Mouse (Mus musculus): ENCODE measurements around the gene Steap2. TPM values are rescaled to one million over a fixed set of nuclear protein-coding genes. Genes with fewer than 3 reads are reported as not detected.

Gene Steap2
- total and polyA plus RNA-seq, 3 experiments: not detected

DNA sequence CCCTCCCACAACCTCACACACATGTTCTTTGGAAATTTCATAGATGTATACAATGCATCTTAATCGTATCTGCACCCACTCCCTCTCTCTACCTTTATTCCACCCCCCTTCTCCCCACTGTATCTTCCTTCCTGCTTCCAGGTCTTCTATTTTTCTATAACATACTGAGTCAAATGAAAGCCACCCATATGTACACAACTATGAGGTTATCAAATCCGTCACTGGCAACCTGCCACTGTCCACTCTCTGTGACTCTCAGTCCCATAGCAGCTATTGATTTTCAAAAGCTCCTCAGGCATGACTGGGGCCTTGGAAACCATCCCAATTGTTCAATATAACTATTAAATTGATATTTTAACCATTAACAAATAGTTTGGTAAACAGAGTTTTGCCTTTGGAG lies 36.4 kb downstream of the Steap2 start:
- no peaks in the 10 kb centered on the region for H3K4me1 ChIP-seq (ENCODE audit: control insufficient read depth in 1 of 2, insufficient read depth in 2 of 2, low read length in 2 of 2)
- no peak overlapping the region for H3K9ac ChIP-seq (ENCODE audit: control insufficient read depth, low read depth, low read length, poor library complexity, severe bottlenecking)
- no peaks in the 10 kb centered on the region for H3K9me3 ChIP-seq (replicated peaks; ENCODE audit: insufficient read depth, low read length)
- no peak overlapping the region for H3K4me3 ChIP-seq (ENCODE audit: control insufficient read depth in 1 of 2, insufficient read depth in 1 of 2, low read depth in 2 of 2, low read length in 2 of 2)
- TF ChIP-seq MEF2A (IDR thresholded peaks at IDR 0.05; ENCODE audit: extremely low read depth, insufficient replicate concordance, low read depth, low read length, poor library complexity, severe bottlenecking) (no peak), ETS1 (IDR thresholded peaks at IDR 0.05; ENCODE audit: low read depth, low read length) (no peak), USF2 (IDR thresholded peaks at IDR 0.05; ENCODE audit: borderline replicate concordance in 1 of 2, insufficient read depth in 1 of 2, low read depth in 1 of 2, low read length in 2 of 2) (no peak), TAL1 (IDR thresholded peaks at IDR 0.05; ENCODE audit: low read length) (no peak), EP300 (IDR thresholded peaks at IDR 0.05; ENCODE audit: low read depth in 1 of 2, low read length in 2 of 2) (no peak), ZC3H11A (IDR thresholded peaks at IDR 0.05; ENCODE audit: low read depth, low read length) (no peak), USF1 (IDR thresholded peaks at IDR 0.05; ENCODE audit: low read depth, low read length) (no peak), RCOR1 (IDR thresholded peaks at IDR 0.05; ENCODE audit: low read depth, low read length) (no peak), ZNF384 (IDR thresholded peaks at IDR 0.05; ENCODE audit: low read depth, low read length) (no peak), RAD21 (IDR thresholded peaks at IDR 0.05; ENCODE audit: low read depth, low read length) (no peak), CHD2 (IDR thresholded peaks at IDR 0.05; ENCODE audit: low read length) (no peak), MYB (IDR thresholded peaks at IDR 0.05; ENCODE audit: low read depth, low read length) (no peak), JUND (IDR thresholded peaks at IDR 0.05; ENCODE audit: low read depth, low read length) (no peak), MAFK (IDR thresholded peaks at IDR 0.05; ENCODE audit: borderline replicate concordance, low read depth, low read length) (no peak), MAZ (IDR thresholded peaks at IDR 0.05; ENCODE audit: low read depth, low read length) (no peak), E2F4 (IDR thresholded peaks at IDR 0.05; ENCODE audit: borderline replicate concordance, low read depth, low read length) (no peak), MAX (IDR thresholded peaks at IDR 0.05; ENCODE audit: low read length) (no peak), POLR2AphosphoS5 (IDR thresholded peaks at IDR 0.05; ENCODE audit: borderline replicate concordance, low read depth, low read length) (no peak), GATA1 (IDR thresholded peaks at IDR 0.05; ENCODE audit: low read depth, low read length) (no peak)
- H3K27me3 ChIP-seq (ENCODE audit: control insufficient read depth in 1 of 2, insufficient read depth in 2 of 2, low read length in 2 of 2): no peaks in the 10 kb centered on the region
- H3K27ac ChIP-seq (ENCODE audit: control insufficient read depth, low read depth, low read length): no peak overlapping the region
- no peaks in the 10 kb centered on the region for H3K79me2 ChIP-seq (ENCODE audit: control insufficient read depth, insufficient read depth, low read length, poor library complexity)
- H3K36me3 ChIP-seq (ENCODE audit: control insufficient read depth in 1 of 2, insufficient read depth in 2 of 2, low read length in 2 of 2): no peaks in the 10 kb centered on the region
- no peak for DNase-seq (ENCODE audit: low read depth, low spot score)

DNA sequence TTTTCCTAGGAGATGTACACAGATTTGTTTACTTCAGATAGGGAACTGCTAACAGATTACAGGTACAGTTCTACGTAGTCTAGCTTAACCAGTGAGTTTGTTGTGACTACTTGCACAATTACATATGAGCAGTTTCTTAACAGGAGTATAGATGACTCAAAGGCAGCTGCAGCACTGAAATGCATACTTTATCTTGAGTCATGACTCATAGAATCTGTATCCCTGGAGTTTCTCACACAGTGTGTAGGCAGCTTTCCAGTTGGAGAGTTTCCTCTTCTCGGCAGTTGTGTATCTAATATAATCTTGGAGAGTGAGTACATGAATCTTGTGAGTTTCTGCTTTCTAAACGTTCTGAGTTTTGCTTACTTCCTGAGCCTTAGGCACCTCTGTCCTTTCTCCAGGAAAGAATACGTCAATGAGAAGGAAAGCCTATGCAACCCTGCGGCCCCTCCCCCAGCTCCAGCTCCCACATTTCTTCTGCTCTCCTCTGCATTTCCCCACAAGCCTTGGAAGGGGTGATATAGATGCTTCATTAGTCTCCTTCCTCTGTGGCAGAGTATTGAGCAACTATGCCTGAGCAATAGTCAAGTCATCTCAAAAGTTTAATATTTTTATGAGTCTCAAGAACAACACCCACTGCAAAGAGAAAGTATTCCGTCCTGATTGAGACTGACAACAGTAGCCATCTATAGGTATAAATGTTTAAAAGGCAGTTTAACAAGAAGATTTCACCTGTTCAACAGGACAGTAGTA lies 45.4 kb downstream of the Steap2 start:
- no peak overlapping the region for H3K27ac ChIP-seq (ENCODE audit: control insufficient read depth, low read depth, low read length)
- H3K36me3 ChIP-seq (ENCODE audit: control insufficient read depth in 1 of 2, insufficient read depth in 2 of 2, low read length in 2 of 2): no peaks in the 10 kb centered on the region
- TF ChIP-seq NELFE (IDR thresholded peaks at IDR 0.05; ENCODE audit: low read depth, low read length) (no peak), JUND (IDR thresholded peaks at IDR 0.05; ENCODE audit: low read depth, low read length) (no peak), EP300 (IDR thresholded peaks at IDR 0.05; ENCODE audit: low read depth in 1 of 2, low read length in 2 of 2) (no peak), MEF2A (IDR thresholded peaks at IDR 0.05; ENCODE audit: extremely low read depth, insufficient replicate concordance, low read depth, low read length, poor library complexity, severe bottlenecking) (no peak), CTCF (IDR thresholded peaks at IDR 0.05 in 2 of 3, conservative IDR thresholded peaks at IDR 0.05 in 1 of 3; ENCODE audit: control insufficient read depth in 1 of 3, insufficient read depth in 1 of 3, low read depth in 2 of 3, low read length in 3 of 3, poor library complexity in 1 of 3, severe bottlenecking in 1 of 3) (no peak), ELF1 (IDR thresholded peaks at IDR 0.05; ENCODE audit: low read depth, low read length) (no peak), POLR2AphosphoS2 (IDR thresholded peaks at IDR 0.05; ENCODE audit: low read length) (no peak), MAFK (IDR thresholded peaks at IDR 0.05; ENCODE audit: borderline replicate concordance, low read depth, low read length) (no peak), HCFC1 (IDR thresholded peaks at IDR 0.05; ENCODE audit: low read depth, low read length) (no peak)
- no peaks in the 10 kb centered on the region for H3K27me3 ChIP-seq (ENCODE audit: control insufficient read depth in 1 of 2, insufficient read depth in 2 of 2, low read length in 2 of 2)
- no peaks in the 10 kb centered on the region for H3K4me1 ChIP-seq (ENCODE audit: control insufficient read depth in 1 of 2, insufficient read depth in 2 of 2, low read length in 2 of 2)
- H3K4me3 ChIP-seq (ENCODE audit: control insufficient read depth in 1 of 2, insufficient read depth in 1 of 2, low read depth in 2 of 2, low read length in 2 of 2): no peak overlapping the region
- DNase-seq (ENCODE audit: low read depth, low spot score): no peak
- no peaks in the 10 kb centered on the region for H3K9me3 ChIP-seq (replicated peaks; ENCODE audit: insufficient read depth, low read length)
- H3K79me2 ChIP-seq (ENCODE audit: control insufficient read depth, insufficient read depth, low read length, poor library complexity): no peaks in the 10 kb centered on the region
- no peak overlapping the region for H3K9ac ChIP-seq (ENCODE audit: control insufficient read depth, low read depth, low read length, poor library complexity, severe bottlenecking)

Data from MEL (cell line).